In the genomic region with DNA sequence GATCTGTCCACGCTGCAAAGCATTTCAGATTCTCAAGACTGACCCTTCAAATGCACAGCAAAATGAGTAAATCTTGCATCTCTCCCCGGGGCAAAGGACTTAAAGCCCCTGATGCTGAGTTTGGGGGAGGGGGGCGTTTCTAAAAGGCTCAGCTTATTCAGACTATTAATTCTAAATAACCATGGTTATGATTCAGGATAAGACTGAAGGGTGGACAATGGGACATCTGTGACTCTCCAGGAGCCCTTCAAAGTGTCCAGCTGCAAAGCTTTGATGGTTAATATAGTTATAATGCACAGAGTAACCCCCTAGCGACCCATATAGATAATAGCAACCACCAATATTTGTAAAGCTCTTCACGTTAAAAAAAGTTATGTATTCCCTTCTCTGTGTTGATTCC, we compare ENCODE assay signal across 32 mouse cellular contexts. TPM values are rescaled to one million over a fixed set of nuclear protein-coding genes. Genes with fewer than 3 reads are reported as not detected.
DNase-seq lines count a peak whose midpoint lies in the region; ATAC-seq and TF ChIP-seq lines count a peak whose summit lies in the region.
"Had no signal": no experiment of that assay in that cellular context is flagged by ENCODE, and none has a peak within 500 bp of the region (broad histone marks: within the 10 kb centered on the region; RNA-seq: fewer than 3 reads in every experiment).

No protein-coding gene starts in this region.

- H3K4me2 ChIP-seq in lung, embryonic 14.5 days: no peak overlapping the region
- H3K4me2 ChIP-seq in lung, postnatal 0 days (replicated peaks; ENCODE audit: low read depth, low read length): no peak overlapping the region
- no peak overlapping the region for H3K4me2 ChIP-seq in midbrain, embryonic 13.5 days (replicated peaks)
- no peak overlapping the region for H3K4me2 ChIP-seq in midbrain, embryonic 15.5 days
- no peak overlapping the region for H3K4me2 ChIP-seq in midbrain, postnatal 0 days (ENCODE audit: low read depth, low read length, poor library complexity, severe bottlenecking)
- H3K4me2 ChIP-seq: embryonic facial prominence, embryonic 13.5 days; forebrain, embryonic 12.5 days; forebrain, embryonic 15.5 days; heart, embryonic 11.5 days; hindbrain, embryonic 14.5 days had no signal

- H3K27ac ChIP-seq in lung, embryonic 14.5 days (ENCODE audit: low read depth): no peak overlapping the region
- no peak overlapping the region for H3K27ac ChIP-seq in lung, postnatal 0 days (ENCODE audit: low read length)
- H3K27ac ChIP-seq in midbrain, embryonic 13.5 days: no peak overlapping the region
- no peak overlapping the region for H3K27ac ChIP-seq in midbrain, embryonic 15.5 days
- H3K27ac ChIP-seq in midbrain, postnatal 0 days (ENCODE audit: low read depth, low read length): no peak overlapping the region
- no peak overlapping the region for H3K27ac ChIP-seq in left cerebral cortex, adult 2 months
- H3K27ac ChIP-seq: embryonic facial prominence, embryonic 10.5 days; embryonic facial prominence, embryonic 13.5 days; forebrain, embryonic 12.5 days; forebrain, embryonic 15.5 days; gastrocnemius, adult 2 months; hindbrain, embryonic 14.5 days; hindbrain, postnatal 0 days had no signal

- 0 out of 2 replicates have a peak, but pooled peaks have one; percentile 9 for TF ChIP-seq CTCF in lung, embryonic 14.5 days (IDR thresholded peaks at IDR 0.05; ENCODE audit: low read depth)
- no peak for TF ChIP-seq CTCF in lung, postnatal 0 days (IDR thresholded peaks at IDR 0.05)
- TF ChIP-seq CTCF in midbrain, postnatal 0 days (IDR thresholded peaks at IDR 0.05): peak; percentile 32
- no peak; the same call in 1 of the 2 replicates for TF ChIP-seq CTCF in left cerebral cortex, adult 2 months (IDR thresholded peaks at IDR 0.05)

- no peak for ATAC-seq in lung, embryonic 14.5 days (ENCODE audit: insufficient read depth)
- no peak for ATAC-seq in lung, postnatal 0 days
- ATAC-seq in midbrain, embryonic 13.5 days: 0 out of 2 replicates have a peak, but pooled peaks have one; percentile 40
- no peak for ATAC-seq in midbrain, embryonic 15.5 days (replicated peaks)
- ATAC-seq in midbrain, postnatal 0 days (ENCODE audit: low FRiP score): no peak
- ATAC-seq: CD4-positive, CD25-positive, alpha-beta regulatory T cell, adult 4 months; forebrain, embryonic 15.5 days; hindbrain, postnatal 0 days had no signal

- H3K36me3 ChIP-seq in lung, embryonic 14.5 days (ENCODE audit: insufficient read depth): no peaks in the 10 kb centered on the region
- no peaks in the 10 kb centered on the region for H3K36me3 ChIP-seq in lung, postnatal 0 days (ENCODE audit: insufficient read depth, low read length)
- no peaks in the 10 kb centered on the region for H3K36me3 ChIP-seq in midbrain, embryonic 13.5 days
- no peaks in the 10 kb centered on the region for H3K36me3 ChIP-seq in midbrain, embryonic 15.5 days (replicated peaks)
- no peaks in the 10 kb centered on the region for H3K36me3 ChIP-seq in midbrain, postnatal 0 days (ENCODE audit: insufficient read depth, low read length)
- H3K36me3 ChIP-seq: embryonic facial prominence, embryonic 10.5 days; embryonic facial prominence, embryonic 13.5 days; forebrain, embryonic 12.5 days; forebrain, embryonic 15.5 days had no signal

- H3K27me3 ChIP-seq in lung, embryonic 14.5 days (ENCODE audit: insufficient read depth, low read length): no peaks in the 10 kb centered on the region
- no peaks in the 10 kb centered on the region for H3K27me3 ChIP-seq in lung, postnatal 0 days (replicated peaks; ENCODE audit: insufficient read depth, low read length)
- H3K27me3 ChIP-seq in midbrain, embryonic 13.5 days: no peaks in the 10 kb centered on the region
- no peaks in the 10 kb centered on the region for H3K27me3 ChIP-seq in midbrain, embryonic 15.5 days (replicated peaks)
- no peaks in the 10 kb centered on the region for H3K27me3 ChIP-seq in midbrain, postnatal 0 days (ENCODE audit: insufficient read depth, low read length)
- H3K27me3 ChIP-seq: embryonic facial prominence, embryonic 13.5 days; forebrain, embryonic 12.5 days; forebrain, embryonic 15.5 days had no signal

- no peak overlapping the region for H3K4me3 ChIP-seq in lung, embryonic 14.5 days (ENCODE audit: low read depth, low read length)
- H3K4me3 ChIP-seq in lung, postnatal 0 days (ENCODE audit: low read depth, low read length): no peak overlapping the region
- no peak overlapping the region for H3K4me3 ChIP-seq in midbrain, embryonic 13.5 days (replicated peaks)
- H3K4me3 ChIP-seq in midbrain, embryonic 15.5 days: no peak overlapping the region
- no peak overlapping the region for H3K4me3 ChIP-seq in midbrain, postnatal 0 days (ENCODE audit: low read depth, low read length)
- no peak overlapping the region for H3K4me3 ChIP-seq in left cerebral cortex, adult 2 months
- H3K4me3 ChIP-seq: embryonic facial prominence, embryonic 10.5 days; embryonic facial prominence, embryonic 13.5 days; erythroblast, embryonic 14.5 days; forebrain, embryonic 12.5 days; forebrain, embryonic 15.5 days; gastrocnemius, adult 2 months had no signal

- H3K4me1 ChIP-seq in lung, embryonic 14.5 days (ENCODE audit: insufficient read depth): no peaks in the 10 kb centered on the region
- H3K4me1 ChIP-seq in lung, postnatal 0 days (ENCODE audit: insufficient read depth, low read depth, low read length): no peaks in the 10 kb centered on the region
- 0 out of 2 replicates have a peak, but pooled peaks cover 6% of the 10 kb centered on the region for H3K4me1 ChIP-seq in midbrain, embryonic 13.5 days (replicated peaks)
- no peaks in the 10 kb centered on the region; the same call in 1 of the 2 replicates for H3K4me1 ChIP-seq in midbrain, embryonic 15.5 days
- H3K4me1 ChIP-seq in midbrain, postnatal 0 days (ENCODE audit: insufficient read depth, low read length): no peaks in the 10 kb centered on the region
- H3K4me1 ChIP-seq: embryonic facial prominence, embryonic 13.5 days; forebrain, embryonic 12.5 days; forebrain, embryonic 15.5 days had no signal

- DNase-seq in lung, embryonic 14.5 days: no peak
- DNase-seq in lung, postnatal 0 days (ENCODE audit: low spot score): no peak
- DNase-seq in midbrain, postnatal 0 days (ENCODE audit: low spot score): no peak
- no peak for DNase-seq in kidney, adult 9 months
- DNase-seq in left cerebral cortex, adult 2 months (ENCODE audit: extremely low spot score in 1 of 2, low spot score in 2 of 2): no peak
- DNase-seq: adrenal gland, adult 2 months; adrenal gland, postnatal 14 days; cerebellum, adult 11-12 months; cerebellum, adult 8-10 months; cerebellum, postnatal 10 days; cerebellum, postnatal 36 days; embryo, embryonic 11 days; gastrocnemius, adult 2 months; gastrocnemius, postnatal 14 days had no signal

- WGBS in lung, embryonic 14.5 days: 55% methylated on average over 5 of the region's 5 CpGs
- 57% methylated on average over 5 of the region's 5 CpGs for WGBS in lung, postnatal 0 days
- WGBS in midbrain, embryonic 13.5 days: 25% methylated on average over 5 of the region's 5 CpGs
- 22% methylated on average over 5 of the region's 5 CpGs for WGBS in midbrain, embryonic 15.5 days
- 20% methylated on average over 5 of the region's 5 CpGs for WGBS in midbrain, postnatal 0 days

- no peak overlapping the region for H3K9ac ChIP-seq in lung, embryonic 14.5 days
- no peak overlapping the region for H3K9ac ChIP-seq in lung, postnatal 0 days (replicated peaks; ENCODE audit: low read depth)
- H3K9ac ChIP-seq in midbrain, embryonic 13.5 days (replicated peaks): no peak overlapping the region
- H3K9ac ChIP-seq in midbrain, embryonic 15.5 days: no peak overlapping the region
- H3K9ac ChIP-seq in midbrain, postnatal 0 days (replicated peaks; ENCODE audit: low read length, poor library complexity, severe bottlenecking): no peak overlapping the region
- H3K9ac ChIP-seq: embryonic facial prominence, embryonic 13.5 days; forebrain, embryonic 12.5 days; forebrain, embryonic 15.5 days; hindbrain, embryonic 14.5 days had no signal

- intact Hi-C loops in left cerebral cortex, adult 2 months (cut with DNase I): no loop called here

- no peak for TF ChIP-seq EP300 in lung, postnatal 0 days (IDR thresholded peaks at IDR 0.05)

- H3K9me3 ChIP-seq in lung, embryonic 14.5 days (ENCODE audit: low read depth, low read length): no peaks in the 10 kb centered on the region
- no peaks in the 10 kb centered on the region for H3K9me3 ChIP-seq in lung, postnatal 0 days (ENCODE audit: low read length)
- H3K9me3 ChIP-seq in midbrain, embryonic 13.5 days: no peaks in the 10 kb centered on the region
- no peaks in the 10 kb centered on the region for H3K9me3 ChIP-seq in midbrain, embryonic 15.5 days
- H3K9me3 ChIP-seq in midbrain, postnatal 0 days (ENCODE audit: low read length): no peaks in the 10 kb centered on the region
- H3K9me3 ChIP-seq: embryonic facial prominence, embryonic 10.5 days; embryonic facial prominence, embryonic 13.5 days; forebrain, embryonic 12.5 days; forebrain, embryonic 15.5 days had no signal

RNA-seq across cellular contexts. Expression of gene Gm8994, which starts 19.7 kb away (rescaled TPM):
- not detected in 2 replicates for polyA plus RNA-seq in lung, embryonic 14.5 days (2014; fragmentation: Nextera tagmentation; extraction: Ambion mirVana)
- polyA plus RNA-seq in lung, postnatal 0 days (2015; fragmentation: Nextera tagmentation; extraction: Ambion mirVana): not detected in 2 replicates
- not detected in 2 replicates for polyA plus RNA-seq in midbrain, embryonic 13.5 days (2015; fragmentation: Nextera tagmentation; extraction: Ambion mirVana)
- not detected in 2 replicates for polyA plus RNA-seq in midbrain, embryonic 15.5 days (2015; fragmentation: Nextera tagmentation; extraction: Ambion mirVana)
- 0.11 TPM in 1 of 2 replicates, not detected in the other for total RNA-seq in midbrain, postnatal 0 days (2014; rRNA removed)
- polyA plus RNA-seq in midbrain, postnatal 0 days (2015; fragmentation: Nextera tagmentation; extraction: Ambion mirVana): not detected in 2 replicates
- total RNA-seq in left cerebral cortex, adult 2 months (2021): not detected
- total RNA-seq: adrenal gland, adult 2 months; adrenal gland, postnatal 14 days; adrenal gland, postnatal 4 days; gastrocnemius, adult 2 months; gastrocnemius, postnatal 14 days; gastrocnemius, postnatal 4 days; heart, adult 8-10 months; heart, postnatal 25 days; hematopoietic stem cell, adult 5-6 weeks; hindbrain, postnatal 0 days had no signal
- polyA plus RNA-seq: adrenal gland, adult 2 months; CD4-positive, CD25-positive, alpha-beta regulatory T cell, adult 4 months; embryonic facial prominence, embryonic 10.5 days; embryonic facial prominence, embryonic 13.5 days; erythroblast, embryonic 14.5 days; forebrain, embryonic 12.5 days; forebrain, embryonic 15.5 days; heart, embryonic 11.5 days; heart, embryonic 14.5 days; heart, postnatal 0 days; hindbrain, embryonic 14.5 days; hindbrain, postnatal 0 days had no signal

Comparison
In these comparisons a context has a peak if more than half of its experiments do, and no peak if none do; other contexts are left out.
1. CTCF ChIP-seq: peak in lung, embryonic 14.5 days (single experiment) and midbrain, postnatal 0 days (single experiment); none in lung, postnatal 0 days (single experiment) and left cerebral cortex, adult 2 months (single experiment).